Comparison of ENCODE assay signal across 8 mouse cellular contexts in the genomic region with DNA sequence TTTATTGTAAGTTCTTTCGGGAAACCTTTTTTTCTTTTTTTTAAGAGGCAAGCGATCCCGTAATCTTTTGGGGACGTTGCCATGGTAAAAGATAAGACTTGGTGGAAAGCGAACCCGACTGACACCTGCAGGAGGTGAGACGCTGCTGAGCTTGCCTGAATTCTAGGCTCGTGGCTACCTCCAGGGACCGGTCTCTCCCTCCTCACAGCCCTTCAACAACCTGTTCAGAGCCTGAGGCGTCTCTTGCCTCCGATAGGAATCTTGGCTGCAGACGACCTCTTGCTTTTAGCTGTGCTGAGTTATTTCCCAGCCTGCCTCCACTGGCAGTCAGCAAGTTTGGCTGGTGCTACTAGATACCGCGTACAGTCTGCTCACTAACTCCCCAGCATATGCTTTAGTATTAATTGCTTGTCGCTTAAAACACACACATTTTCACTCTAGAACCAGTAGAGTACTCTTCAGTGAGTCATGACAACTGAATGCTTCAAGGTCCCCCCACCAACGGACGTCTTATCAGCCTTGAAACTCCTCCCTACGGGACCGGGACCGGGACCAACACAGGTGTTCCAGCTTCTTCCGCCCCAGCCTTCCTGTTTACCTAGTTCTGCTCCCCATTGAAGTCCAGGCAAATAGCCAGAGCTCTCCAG. TPM values are rescaled to one million over a fixed set of nuclear protein-coding genes. Genes with fewer than 3 reads are reported as not detected.
DNase-seq lines count a peak whose midpoint lies in the region; ATAC-seq and TF ChIP-seq lines count a peak whose summit lies in the region.

No protein-coding gene starts in this region.

- peak overlapping the region; percentile 79 for H3K9ac ChIP-seq in liver, postnatal 0 days (replicated peaks)
- peak overlapping the region; percentile 95 for H3K9ac ChIP-seq in neural tube, embryonic 13.5 days

- H3K9me3 ChIP-seq in liver, postnatal 0 days (ENCODE audit: low read length) = no peaks in the 10 kb centered on the region
- H3K9me3 ChIP-seq in neural tube, embryonic 13.5 days = no peaks in the 10 kb centered on the region

- ATAC-seq in liver, postnatal 0 days = peak; percentile 47
- peak; percentile 45 for ATAC-seq in neural tube, embryonic 13.5 days (ENCODE audit: low read depth)

- TF ChIP-seq CTCF in embryonic fibroblast, embryonic 13.5 days (IDR thresholded peaks at IDR 0.05; ENCODE audit: borderline replicate concordance, insufficient read depth, low read length) = no peak
- 0 out of 2 replicates have a peak, but pooled peaks have one; percentile 9 for TF ChIP-seq CTCF in liver, postnatal 0 days (IDR thresholded peaks at IDR 0.05; ENCODE audit: low read depth)

- H3K36me3 ChIP-seq in liver, postnatal 0 days (replicated peaks; ENCODE audit: insufficient read depth, low read length) = no peaks in the 10 kb centered on the region
- H3K36me3 ChIP-seq in neural tube, embryonic 13.5 days = no peaks in the 10 kb centered on the region

- TF ChIP-seq POLR2A in embryonic fibroblast, embryonic 13.5 days (IDR thresholded peaks at IDR 0.05; ENCODE audit: low read depth, low read length) = no peak; the same call in 1 of the 2 replicates

- peaks cover 4% of the 10 kb centered on the region; the same call in 1 of the 2 replicates for H3K4me1 ChIP-seq in embryonic fibroblast, embryonic 13.5 days (ENCODE audit: control insufficient read depth, insufficient read depth, low read length)
- H3K4me1 ChIP-seq in liver, postnatal 0 days (ENCODE audit: insufficient read depth) = peaks cover 5% of the 10 kb centered on the region
- peaks cover 37% of the 10 kb centered on the region for H3K4me1 ChIP-seq in neural tube, embryonic 13.5 days (replicated peaks)

- no peak for TF ChIP-seq EP300 in liver, postnatal 0 days (IDR thresholded peaks at IDR 0.05; ENCODE audit: low read depth)

- DNase-seq in 3134 (ENCODE audit: extremely low read depth, insufficient read length, low spot score) = peak; percentile 33
- DNase-seq in ZHBTc4 (ENCODE audit: low read depth, low spot score) = peak; percentile 58
- peak; percentile 38 to 40 for DNase-seq in heart, postnatal 14 days
- peak; percentile 67 for DNase-seq in large intestine, adult 2 months (ENCODE audit: low read depth, low spot score)
- peak; percentile 49 for DNase-seq in liver, postnatal 0 days
- peak; percentile 70 for DNase-seq in urinary bladder, postnatal 14 days (ENCODE audit: low spot score)

- intact Hi-C loops in heart, postnatal 14 days (cut with DNase I) = no loop called here

- peaks cover 4% of the 10 kb centered on the region; the same call in 1 of the 2 replicates for H3K27me3 ChIP-seq in liver, postnatal 0 days (ENCODE audit: insufficient read depth, low read length)
- no peaks in the 10 kb centered on the region for H3K27me3 ChIP-seq in neural tube, embryonic 13.5 days

- H3K4me2 ChIP-seq in liver, postnatal 0 days (ENCODE audit: low read depth, low read length) = peak overlapping the region; percentile 80
- H3K4me2 ChIP-seq in neural tube, embryonic 13.5 days = peak overlapping the region; percentile 81

- WGBS in large intestine, adult 2 months = 1% methylated on average over 21 of the region's 21 CpGs
- WGBS in liver, postnatal 0 days (ENCODE audit: insufficient replicate concordance) = 3% methylated on average over 21 of the region's 21 CpGs
- WGBS in neural tube, embryonic 13.5 days = under 1% methylated on average over 21 of the region's 21 CpGs

- H3K4me3 ChIP-seq in embryonic fibroblast, embryonic 13.5 days (ENCODE audit: insufficient read depth, low read length) = peak overlapping the region; percentile 70
- peak overlapping the region; percentile 81 for H3K4me3 ChIP-seq in liver, postnatal 0 days (ENCODE audit: low read depth, low read length)
- peak overlapping the region; percentile 62 for H3K4me3 ChIP-seq in neural tube, embryonic 13.5 days

- no peak overlapping the region for H3K27ac ChIP-seq in embryonic fibroblast, embryonic 13.5 days (ENCODE audit: insufficient read depth, low read length)
- peak overlapping the region; percentile 95 for H3K27ac ChIP-seq in liver, postnatal 0 days (ENCODE audit: low read depth)
- H3K27ac ChIP-seq in neural tube, embryonic 13.5 days (replicated peaks) = peak overlapping the region; percentile 99

RNA-seq across cellular contexts. Expression of gene Fnbp1l, which starts 0.9 kb away (rescaled TPM):
- polyA plus RNA-seq in embryonic fibroblast, embryonic 13.5 days (2011; ENCODE audit: insufficient read length, low read depth, missing spikeins) = 42.6 and 65.4 TPM in 2 replicates
- total RNA-seq in heart, postnatal 14 days (2021) = 10 to 100 TPM; 28.6 to 32.8 TPM
- 12.2 and 16.9 TPM in 2 replicates for polyA plus RNA-seq in large intestine, adult 2 months (2012; rRNA removed)
- 4.0 and 4.4 TPM in 2 replicates for polyA plus RNA-seq in liver, postnatal 0 days (2015; fragmentation: Nextera tagmentation; extraction: Ambion mirVana)
- polyA plus RNA-seq in neural tube, embryonic 13.5 days (2015; fragmentation: Nextera tagmentation; extraction: Ambion mirVana) = 144 and 166 TPM in 2 replicates
